Comparison of ENCODE assay signal across 10 mouse cellular contexts in genomic region chr5:115544655-115545185, GRCm38 (mm10). TPM values are rescaled to one million over a fixed set of nuclear protein-coding genes. Genes with fewer than 3 reads are reported as not detected.
DNase-seq lines count a peak whose midpoint lies in the region; ATAC-seq and TF ChIP-seq lines count a peak whose summit lies in the region.
"Had no signal": no experiment of that assay in that cellular context is flagged by ENCODE, and none has a peak within 500 bp of the region (broad histone marks: within the 10 kb centered on the region; RNA-seq: fewer than 3 reads in every experiment).

No protein-coding gene starts in this region.

- no peak for DNase-seq in heart, embryonic 10.5 days (ENCODE audit: low spot score)
- no peak for DNase-seq in heart, adult 11 months
- DNase-seq in layer of hippocampus, adult 2 months (ENCODE audit: low spot score in 2 of 2), result no peak
- no peak for DNase-seq in layer of hippocampus, postnatal 25 days (ENCODE audit: extremely low spot score in 1 of 2, low spot score in 1 of 2)
- DNase-seq in Muller cell, postnatal 12 days (ENCODE audit: inconsistent ontology term), result no peak
- no peak for DNase-seq in stomach, postnatal 0 days (ENCODE audit: low spot score)
- DNase-seq: spleen, adult 18-20 months had no signal

- peak; percentile 33 for ATAC-seq in granulocyte monocyte progenitor cell, adult 5-6 weeks (replicated peaks; ENCODE audit: poor library complexity, severe bottlenecking)
- no peak for ATAC-seq in stomach, postnatal 0 days (ENCODE audit: low FRiP score, low TSS enrichment)

- H3K36me3 ChIP-seq in heart, embryonic 10.5 days, result peaks cover 51% of the 10 kb centered on the region
- peaks cover 52% of the 10 kb centered on the region for H3K36me3 ChIP-seq in E14TG2a.4 (ENCODE audit: insufficient read depth, low read length)
- H3K36me3 ChIP-seq in stomach, postnatal 0 days (ENCODE audit: control insufficient read depth, insufficient read depth, low read length), result peaks cover 18% of the 10 kb centered on the region

- no peaks in the 10 kb centered on the region for H3K27me3 ChIP-seq in heart, embryonic 10.5 days (ENCODE audit: insufficient read depth, poor library complexity, severe bottlenecking)
- no peaks in the 10 kb centered on the region for H3K27me3 ChIP-seq in E14TG2a.4 (ENCODE audit: insufficient read depth, low read length)
- H3K27me3 ChIP-seq in stomach, postnatal 0 days (ENCODE audit: control insufficient read depth, insufficient read depth, low read length), result no peaks in the 10 kb centered on the region
- H3K27me3 ChIP-seq: embryonic facial prominence, embryonic 15.5 days had no signal

- WGBS in heart, embryonic 10.5 days, result 58% methylated on average over 18 of the region's 18 CpGs
- WGBS in stomach, postnatal 0 days, result 66% methylated on average over 18 of the region's 18 CpGs

- H3K9me3 ChIP-seq in heart, embryonic 10.5 days, result no peaks in the 10 kb centered on the region
- no peaks in the 10 kb centered on the region for H3K9me3 ChIP-seq in E14TG2a.4 (ENCODE audit: low read length)
- no peaks in the 10 kb centered on the region for H3K9me3 ChIP-seq in stomach, postnatal 0 days (ENCODE audit: control insufficient read depth, low read length)
- H3K9me3 ChIP-seq: embryonic facial prominence, embryonic 15.5 days had no signal

- H3K4me3 ChIP-seq in heart, embryonic 10.5 days, result no peak overlapping the region
- peak overlapping the region; percentile 4; the same call in 1 of the 2 replicates for H3K4me3 ChIP-seq in layer of hippocampus, adult 2 months
- H3K4me3 ChIP-seq in E14TG2a.4 (replicated peaks; ENCODE audit: low read length), result peak overlapping the region; percentile 45
- H3K4me3 ChIP-seq in stomach, postnatal 0 days (ENCODE audit: low read depth, low read length), result no peak overlapping the region
- H3K4me3 ChIP-seq: embryonic facial prominence, embryonic 15.5 days had no signal

- peaks cover 69% of the 10 kb centered on the region for H3K4me1 ChIP-seq in heart, embryonic 10.5 days
- peaks cover 92% of the 10 kb centered on the region for H3K4me1 ChIP-seq in E14TG2a.4 (replicated peaks; ENCODE audit: low read depth, low read length)
- H3K4me1 ChIP-seq in stomach, postnatal 0 days (replicated peaks; ENCODE audit: control insufficient read depth, insufficient read depth), result peaks cover 10% of the 10 kb centered on the region

- no peak overlapping the region for H3K9ac ChIP-seq in stomach, postnatal 0 days (ENCODE audit: low read length)
- H3K9ac ChIP-seq: embryonic facial prominence, embryonic 15.5 days had no signal

- no peak for TF ChIP-seq EP300 in stomach, postnatal 0 days (optimal IDR thresholded peaks at IDR 0.05)

- no peak overlapping the region for H3K4me2 ChIP-seq in stomach, postnatal 0 days (replicated peaks; ENCODE audit: low read depth)

- TF ChIP-seq CTCF in layer of hippocampus, adult 2 months (conservative IDR thresholded peaks at IDR 0.05), result no peak
- TF ChIP-seq CTCF in E14TG2a.4 (conservative IDR thresholded peaks at IDR 0.05; ENCODE audit: low read length), result no peak
- TF ChIP-seq CTCF in stomach, postnatal 0 days (IDR thresholded peaks at IDR 0.05; ENCODE audit: low read depth), result no peak

- peak overlapping the region; percentile 82; the same call in 1 of the 2 replicates for H3K27ac ChIP-seq in heart, embryonic 10.5 days
- peak overlapping the region; percentile 65; the same call in 1 of the 2 replicates for H3K27ac ChIP-seq in layer of hippocampus, adult 2 months
- H3K27ac ChIP-seq in stomach, postnatal 0 days (replicated peaks), result no peak overlapping the region

RNA-seq across cellular contexts. Expression of gene Rplp0, which starts 14.5 kb away (rescaled TPM):
- 1,223 and 1,345 TPM in 2 replicates for polyA plus RNA-seq in heart, embryonic 10.5 days (2016; fragmentation: Nextera tagmentation; extraction: Ambion mirVana)
- 100 to 1,000 TPM; 225 to 234 TPM for total RNA-seq in layer of hippocampus, adult 2 months (2021)
- 100 to 1,000 TPM; 251 to 264 TPM for total RNA-seq in layer of hippocampus, postnatal 25 days (2021)
- 2,324 and 2,796 TPM in 2 replicates for total RNA-seq in granulocyte monocyte progenitor cell, adult 5-6 weeks (2014; fragmentation: Nextera tagmentation)
- 1,887 and 2,078 TPM in 2 replicates for total RNA-seq in granulocyte monocyte progenitor cell, adult 5-6 weeks (2017)
- 1,317 and 1,335 TPM in 2 replicates for polyA plus RNA-seq in stomach, postnatal 0 days (2015; fragmentation: Nextera tagmentation; extraction: Ambion mirVana)

RNA-seq across cellular contexts. Expression of gene Gcn1l1, which starts 20.3 kb away (rescaled TPM):
- 47.8 and 49.8 TPM in 2 replicates for polyA plus RNA-seq in heart, embryonic 10.5 days (2016; fragmentation: Nextera tagmentation; extraction: Ambion mirVana)
- total RNA-seq in layer of hippocampus, adult 2 months (2021), result 10 to 100 TPM; 74.5 to 76.7 TPM
- 10 to 100 TPM; 65.8 to 79.7 TPM for total RNA-seq in layer of hippocampus, postnatal 25 days (2021)
- 26.9 and 43.5 TPM in 2 replicates for total RNA-seq in granulocyte monocyte progenitor cell, adult 5-6 weeks (2014; fragmentation: Nextera tagmentation)
- 33.4 and 37.4 TPM in 2 replicates for total RNA-seq in granulocyte monocyte progenitor cell, adult 5-6 weeks (2017)
- 11.2 and 11.7 TPM in 2 replicates for polyA plus RNA-seq in stomach, postnatal 0 days (2015; fragmentation: Nextera tagmentation; extraction: Ambion mirVana)

RNA-seq across cellular contexts. Expression of gene Pxn, which starts 38.2 kb away (rescaled TPM):
- 30.3 and 31.9 TPM in 2 replicates for polyA plus RNA-seq in heart, embryonic 10.5 days (2016; fragmentation: Nextera tagmentation; extraction: Ambion mirVana)
- total RNA-seq in layer of hippocampus, adult 2 months (2021), result 10 to 100 TPM; 40.8 to 47.3 TPM
- 10 to 100 TPM; 30.9 to 41.9 TPM for total RNA-seq in layer of hippocampus, postnatal 25 days (2021)
- total RNA-seq in granulocyte monocyte progenitor cell, adult 5-6 weeks (2014; fragmentation: Nextera tagmentation), result 56.2 and 57.1 TPM in 2 replicates
- total RNA-seq in granulocyte monocyte progenitor cell, adult 5-6 weeks (2017), result 110 and 111 TPM in 2 replicates
- 21.1 and 25.8 TPM in 2 replicates for polyA plus RNA-seq in stomach, postnatal 0 days (2015; fragmentation: Nextera tagmentation; extraction: Ambion mirVana)

Comparison
In these comparisons a context has a peak if more than half of its experiments do, and no peak if none do; other contexts are left out.
1. H3K4me3 ChIP-seq: peak in layer of hippocampus, adult 2 months (single experiment) and E14TG2a.4 (single experiment); none in heart, embryonic 10.5 days (single experiment) and stomach, postnatal 0 days (single experiment).
2. RNA of gene Rplp0, which starts 14.5 kb away (total RNA-seq): 1,887 to 2,796 TPM in granulocyte monocyte progenitor cell, adult 5-6 weeks; 251 to 264 TPM in layer of hippocampus, postnatal 25 days and 225 to 234 TPM in layer of hippocampus, adult 2 months; every median in the first group is over 4 times any median in the second.